Mouse (Mus musculus): ENCODE data around the gene Gm20388.

GRCm38 (mm10) chr8:123132953-123133352 is 3222.3 kb downstream of the Gm20388 start:
- TF ChIP-seq CTCF (IDR thresholded peaks at IDR 0.05; ENCODE audit: low read depth, low read length) (peak; percentile 51), POLR2A (IDR thresholded peaks at IDR 0.05; ENCODE audit: insufficient read depth, low read length) (no peak), EP300 (IDR thresholded peaks at IDR 0.05; ENCODE audit: insufficient read depth, low read depth, low read length) (no peak)

Data from ES-Bruce4 (cell line).